Mouse (Mus musculus): Measurements from ENCODE around the gene Slc17a7.

Slc17a7 gene

GRCm38 (mm10) chr7:45175398-45175797 is 11.6 kb downstream of the Slc17a7 start:
- 8% methylated on average over 13 of the region's 13 CpGs for WGBS

DNA sequence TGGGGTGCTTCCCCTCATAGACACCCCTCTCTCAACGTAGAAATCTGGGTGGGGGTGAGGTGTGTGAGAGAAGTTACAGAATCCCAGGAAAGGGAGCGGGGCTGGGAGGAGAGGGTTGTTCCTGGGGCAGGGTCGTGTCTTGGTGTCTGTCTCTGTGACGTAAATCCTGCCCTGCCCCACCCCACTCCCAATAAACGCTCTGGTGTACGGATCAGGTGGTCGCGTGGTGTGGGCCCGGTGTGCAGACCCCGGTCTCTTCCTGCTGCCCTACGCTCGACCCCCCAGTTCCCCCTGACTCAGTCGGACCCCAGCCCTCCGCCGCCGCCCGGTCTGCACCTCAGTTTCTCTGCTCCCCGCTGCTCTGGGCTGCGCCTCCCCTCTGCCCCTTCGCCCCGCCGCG is 12.2 kb downstream of the Slc17a7 start:
- 3% methylated on average over 23 of the region's 23 CpGs for WGBS

- 3% methylated on average over 31 of the region's 31 CpGs for WGBS
Measured at GRCm38 (mm10) chr7:45176356-45176755, 12.6 kb downstream of the Slc17a7 start.

- 27% methylated on average over 7 of the region's 7 CpGs for WGBS
Measured at GRCm38 (mm10) chr7:45178550-45178949, 14.8 kb downstream of the Slc17a7 start.

DNA sequence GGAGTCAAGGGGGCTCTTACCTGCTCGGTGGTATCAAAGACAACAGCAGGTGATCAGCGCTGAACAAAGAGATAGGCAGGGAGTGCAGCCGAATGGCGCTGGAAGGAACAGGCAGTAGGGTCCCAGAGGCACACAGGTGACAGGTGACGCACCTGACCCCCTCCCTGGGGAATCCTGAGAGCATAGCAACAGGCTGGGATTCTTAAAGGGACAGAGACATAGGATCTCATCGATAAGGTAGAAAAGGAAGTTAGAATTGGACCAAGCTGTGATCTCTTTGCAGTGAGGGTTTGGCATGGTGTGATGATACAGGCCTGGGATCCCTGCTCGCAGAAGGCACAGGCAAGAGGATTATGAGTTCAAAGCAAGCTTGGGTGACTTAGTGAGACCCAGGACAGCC is 15.7 kb downstream of the Slc17a7 start, which contains the start of gene Gfy:
Gene Gfy (minus strand): TSS at position 101 of the 400 bp plus-strand sequence.
- WGBS: 43% methylated on average over 7 of the region's 7 CpGs

DNA sequence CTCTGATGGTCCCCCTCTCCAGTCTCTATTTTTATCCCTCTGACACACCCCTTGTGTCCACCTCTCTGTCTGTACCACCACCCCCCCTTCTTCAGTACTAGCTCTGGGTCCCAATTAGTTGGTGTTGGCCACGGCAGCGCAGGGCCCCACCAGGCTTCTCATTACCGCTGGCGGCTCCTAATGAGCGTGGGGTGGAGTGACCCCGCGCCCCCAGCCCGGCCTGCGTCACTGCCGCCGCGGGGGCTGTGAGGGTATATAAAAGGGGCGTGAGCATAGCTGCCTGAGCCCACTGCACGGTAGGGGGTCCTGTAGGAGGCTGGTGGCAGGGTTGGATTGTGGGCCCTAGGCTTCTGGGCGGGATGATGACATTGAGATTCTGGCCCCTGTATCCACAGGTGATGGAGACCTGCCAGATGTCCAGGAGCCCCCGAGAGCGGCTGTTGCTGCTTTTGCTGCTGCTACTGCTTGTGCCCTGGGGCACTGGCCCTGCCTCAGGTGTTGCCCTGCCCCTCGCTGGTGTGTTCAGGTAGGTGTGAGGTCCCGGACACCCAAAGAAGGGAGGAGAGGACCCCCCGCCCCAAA is 17.2 kb downstream of the Slc17a7 start, which contains the start of gene Pth2:
Gene Pth2 (plus strand): TSS at position 100 of the 582 bp plus-strand sequence.
- WGBS: 21% methylated on average over 20 of the region's 20 CpGs

GRCm38 (mm10) chr7:45181540-45181939 is 17.8 kb downstream of the Slc17a7 start:
- 3% methylated on average over 35 of the region's 35 CpGs for WGBS

DNA sequence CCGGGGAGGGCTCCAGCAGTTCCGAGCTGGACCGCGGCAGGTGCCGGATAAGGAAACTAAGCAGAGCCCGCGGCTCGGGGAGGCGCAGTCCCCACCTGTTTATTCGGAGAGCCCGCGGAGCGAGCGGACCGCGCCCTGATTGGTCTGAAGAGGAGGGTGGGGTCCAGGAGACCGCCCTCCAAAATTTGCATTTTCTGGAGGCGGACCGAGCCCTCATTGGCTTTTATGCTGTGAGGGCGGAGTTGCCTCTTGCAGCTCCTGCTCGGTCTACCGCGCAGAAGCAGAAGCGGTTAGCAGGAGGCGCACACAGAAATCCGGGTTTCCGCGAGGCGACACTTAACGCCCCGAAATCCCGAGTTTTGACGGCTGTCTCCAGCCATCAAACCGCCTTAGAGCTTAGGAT is 18.5 kb downstream of the Slc17a7 start:
- under 1% methylated on average over 34 of the region's 34 CpGs for WGBS

DNA sequence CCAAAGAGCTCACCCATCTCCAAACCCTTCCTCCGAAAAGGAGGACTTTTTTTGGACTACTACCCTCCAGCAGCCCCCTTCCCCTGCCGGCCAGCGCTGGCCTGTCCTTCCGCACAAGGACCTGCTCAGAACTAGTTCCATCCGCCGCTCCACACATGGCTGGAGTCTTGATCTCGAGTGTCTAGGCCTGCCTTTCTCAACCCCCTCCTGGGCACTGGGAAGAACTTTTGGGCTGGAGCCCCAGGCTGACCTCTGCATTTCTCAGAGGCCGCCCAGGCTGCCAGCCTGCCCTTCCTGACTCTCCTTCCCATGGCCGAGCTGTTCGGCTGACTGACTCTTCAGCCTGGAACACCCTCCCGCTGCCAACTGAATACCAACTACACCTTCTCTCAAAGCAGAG is 18.9 kb downstream of the Slc17a7 start:
- WGBS: 12% methylated on average over 11 of the region's 11 CpGs

GRCm38 (mm10) chr7:45183672-45184071 is 19.9 kb downstream of the Slc17a7 start:
- 79% methylated on average over 7 of the region's 7 CpGs for WGBS

- WGBS: 70% methylated on average over 7 of the region's 7 CpGs
Measured at GRCm38 (mm10) chr7:45185921-45186320, 22.2 kb downstream of the Slc17a7 start.

DNA sequence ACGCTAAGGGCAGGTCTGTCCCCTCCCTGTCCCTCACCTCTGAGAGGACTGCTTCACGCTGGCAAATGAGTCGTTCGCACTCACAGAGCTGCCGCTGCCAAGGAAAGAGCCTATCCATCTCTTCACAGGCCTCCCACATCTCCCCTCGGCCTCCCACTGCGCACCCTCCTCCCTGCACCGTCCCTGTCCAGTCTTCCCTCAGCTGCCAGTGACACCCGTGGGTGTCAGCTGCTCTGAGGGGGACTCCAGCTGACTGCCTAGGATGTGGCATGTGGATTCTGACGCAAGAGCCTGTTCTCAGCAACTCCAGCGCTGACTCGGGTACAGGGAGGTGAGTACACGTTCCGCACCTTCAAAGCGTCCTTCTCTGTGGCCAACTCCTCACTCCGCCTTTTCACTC is 25.9 kb downstream of the Slc17a7 start:
- WGBS: 36% methylated on average over 16 of the region's 16 CpGs

GRCm38 (mm10) chr7:45190186-45190585 is 26.4 kb downstream of the Slc17a7 start:
- 57% methylated on average over 6 of the region's 6 CpGs for WGBS

DNA sequence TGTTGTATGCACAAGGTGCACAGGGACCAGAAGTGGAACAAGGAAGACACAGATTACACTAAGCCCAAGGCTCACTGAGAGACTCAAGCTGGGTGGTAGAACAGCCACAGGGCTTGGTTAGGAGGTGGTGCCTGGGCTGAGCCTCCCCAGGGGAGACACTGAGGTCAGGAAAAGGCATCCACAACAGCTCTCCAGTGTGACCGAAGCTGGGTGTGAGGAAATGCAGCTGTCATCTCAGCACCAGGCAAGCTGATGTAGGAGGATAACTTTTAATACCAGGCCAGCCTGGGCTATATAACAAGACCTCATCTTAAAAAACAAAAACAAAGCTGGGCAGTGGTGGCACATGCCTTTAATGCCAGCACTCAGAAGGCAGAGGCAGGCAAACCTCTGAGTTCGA is 27.4 kb downstream of the Slc17a7 start:
- WGBS: 70% methylated on average over 2 of the region's 2 CpGs

DNA sequence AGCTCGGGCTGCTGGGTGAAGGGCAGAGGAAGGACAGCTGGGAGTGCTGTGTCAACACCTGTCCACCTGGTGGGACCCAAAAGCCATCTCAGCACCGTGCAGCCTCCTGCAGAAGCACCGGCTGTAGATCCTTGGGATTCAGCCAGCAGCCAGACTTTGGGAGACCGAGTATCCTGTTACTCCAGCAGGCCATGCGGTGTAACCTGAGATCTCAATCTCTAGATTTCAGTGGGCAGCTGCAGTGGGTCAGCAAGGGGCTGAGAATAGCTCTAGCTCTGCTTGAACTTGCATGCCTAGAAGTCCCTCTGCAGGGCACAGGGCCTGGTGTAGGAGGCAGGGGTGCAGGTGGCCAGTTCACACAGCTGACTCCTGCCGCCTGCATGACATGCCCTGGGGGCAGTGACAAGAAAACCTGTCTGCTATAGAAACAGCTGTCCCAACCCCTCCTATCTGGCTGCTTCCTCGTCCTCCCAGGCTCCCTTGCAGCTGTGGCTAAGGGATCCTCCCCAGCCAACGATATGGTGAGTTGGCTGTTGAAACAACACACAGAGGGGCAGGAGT is 28.1 kb downstream of the Slc17a7 start:
- WGBS: 42% methylated on average over 8 of the region's 8 CpGs

- 82% methylated on average over 7 of the region's 7 CpGs for WGBS
Measured at GRCm38 (mm10) chr7:45192585-45193310, 29.0 kb downstream of the Slc17a7 start.

DNA sequence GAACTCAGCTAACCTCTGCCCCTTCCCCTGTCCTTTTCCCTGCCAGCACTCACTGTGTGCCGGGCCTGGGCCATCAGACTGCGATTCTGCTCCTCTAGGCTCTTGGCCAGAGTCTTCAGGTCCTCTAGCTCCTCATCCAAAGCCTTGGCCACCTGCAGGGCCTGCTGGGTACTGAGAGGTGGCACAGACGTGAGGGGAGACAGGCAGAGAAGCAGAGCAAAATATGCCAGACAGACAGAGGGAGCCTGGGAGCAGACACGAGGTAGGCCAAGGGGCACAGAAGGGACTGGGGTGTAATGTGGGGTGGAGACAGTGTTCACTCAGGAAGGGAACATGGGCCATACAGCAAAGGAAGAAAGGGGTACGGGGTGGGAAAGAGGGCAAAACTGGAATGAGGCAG is 29.7 kb downstream of the Slc17a7 start:
- 55% methylated on average over 5 of the region's 5 CpGs for WGBS

- WGBS: 67% methylated on average over 17 of the region's 17 CpGs
Measured at GRCm38 (mm10) chr7:45193871-45194785, 30.4 kb downstream of the Slc17a7 start.

DNA sequence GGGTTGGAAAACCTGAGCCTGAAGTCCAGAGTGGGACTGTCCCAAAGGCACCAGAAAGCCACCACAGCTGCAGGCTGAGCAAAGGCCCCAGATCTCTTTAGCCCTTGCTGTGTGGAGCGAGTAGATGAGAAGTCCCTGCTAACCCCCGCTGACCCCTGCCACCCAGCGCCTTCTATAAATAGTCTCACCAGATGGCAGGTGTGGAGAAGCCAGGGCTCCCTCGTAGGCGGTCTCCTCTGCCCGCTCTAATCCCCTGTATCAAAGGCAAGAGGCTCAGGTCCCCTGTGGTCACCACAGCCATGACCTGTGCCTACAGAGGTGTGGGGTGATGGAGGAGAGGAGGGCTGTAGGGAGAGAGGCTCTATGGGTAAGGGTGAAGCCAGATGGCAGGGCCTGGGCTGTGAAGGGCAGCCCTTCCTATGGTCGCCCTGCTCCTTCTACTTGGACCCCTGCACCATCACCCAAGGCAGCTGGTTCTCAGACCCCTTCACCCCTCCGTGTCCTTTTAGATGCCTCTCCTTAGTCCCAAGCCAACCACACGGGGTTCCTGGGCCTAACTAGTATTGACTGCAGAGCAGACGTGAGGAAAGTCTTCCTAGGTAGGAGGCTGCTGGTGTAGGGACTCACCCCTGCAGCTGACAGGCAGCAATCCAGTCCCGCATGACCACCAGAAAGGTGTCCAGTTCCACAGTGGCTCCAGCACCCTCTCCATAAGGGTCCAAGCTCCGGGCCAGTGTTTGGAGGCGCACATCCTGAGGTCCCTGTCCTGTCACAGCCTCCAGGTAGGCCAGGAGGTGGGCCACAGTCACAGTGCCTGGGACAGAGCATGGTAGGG is 31.8 kb downstream of the Slc17a7 start:
- 80% methylated on average over 13 of the region's 13 CpGs for WGBS

GRCm38 (mm10) chr7:45196176-45196535 is 32.4 kb downstream of the Slc17a7 start:
- 88% methylated on average over 4 of the region's 4 CpGs for WGBS

- WGBS: 53% methylated on average over 5 of the region's 5 CpGs
Measured at GRCm38 (mm10) chr7:45196994-45197393, 33.2 kb downstream of the Slc17a7 start.
